Mouse (Mus musculus) gonadal fat pad, adult 2 months (tissue): ENCODE measurements at regions not wholly inside any gene's neighbourhood (a gene's known extent, or its start where the extent isn't known, plus 50 kb on each side); places are given as distances from the start of the nearest gene placed in this dataset.

ENCODE experiments used
- DNase-seq: peaks from one replicate; pipeline ENCODE4 v3.0.0-alpha.2; 2012; ENCODE audit warnings: low read depth

GRCm38 (mm10) chr2:162734286-162734685 lies 73.3 kb upstream of the Ptprt start:
- no peak for DNase-seq

- no peak for DNase-seq
Measured at GRCm38 (mm10) chr2:162720016-162720415, 59.1 kb upstream of the Ptprt start.

DNA sequence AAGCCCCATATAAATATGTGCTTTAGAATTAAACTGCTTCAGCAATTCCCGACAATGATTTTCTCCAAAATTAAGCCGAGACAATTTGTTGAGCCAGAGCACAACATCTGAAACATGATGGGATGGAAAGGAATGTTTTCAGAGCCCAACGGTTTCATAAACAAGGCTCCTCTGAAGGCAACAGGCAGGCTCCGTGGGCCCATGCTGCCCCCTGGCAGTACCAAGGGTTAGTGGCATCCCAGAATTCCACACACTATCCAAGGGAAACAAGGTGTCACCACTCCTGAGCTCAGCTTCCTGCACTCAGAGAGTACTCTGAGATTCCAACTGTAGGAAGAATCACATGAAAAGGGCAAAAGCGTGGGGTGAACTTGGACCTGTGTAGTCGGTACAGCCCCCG lies 57.5 kb upstream of the Ptprt start:
- DNase-seq, result no peak

GRCm38 (mm10) chr2:162714976-162715375 lies 54.0 kb upstream of the Ptprt start:
- no peak for DNase-seq

- DNase-seq, result no peak
Measured at GRCm38 (mm10) chr2:162712972-162713371, 52.0 kb upstream of the Ptprt start.

- no peak for DNase-seq
Measured at GRCm38 (mm10) chr2:162712394-162712793, 51.4 kb upstream of the Ptprt start.
